Mouse (Mus musculus): ENCODE measurements at regions not wholly inside any gene's neighbourhood (a gene's known extent, or its start where the extent isn't known, plus 50 kb on each side); places are given as distances from the start of the nearest gene placed in this dataset.

DNA sequence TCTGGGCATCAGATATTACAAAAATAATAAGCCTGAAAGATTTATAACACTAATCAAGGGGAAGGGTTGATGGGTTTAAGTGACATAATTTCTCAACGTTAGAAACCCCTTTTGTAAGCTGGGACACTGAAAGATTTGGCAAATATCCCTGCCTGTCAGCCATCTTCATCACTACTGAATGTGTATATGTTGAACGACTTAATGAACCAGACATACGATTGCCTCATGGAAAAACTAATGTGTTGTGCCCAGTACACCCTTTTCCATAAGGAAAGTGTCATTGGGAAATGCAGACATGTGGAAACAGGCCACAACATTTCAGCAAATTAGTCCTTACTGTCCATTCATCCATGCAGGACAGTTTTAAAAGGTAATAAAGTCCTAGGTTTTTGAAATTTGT, 240.7 kb upstream of the Prep start:
- in situ Hi-C loops (cut with MboI, MseI), result no loop called here

DNA sequence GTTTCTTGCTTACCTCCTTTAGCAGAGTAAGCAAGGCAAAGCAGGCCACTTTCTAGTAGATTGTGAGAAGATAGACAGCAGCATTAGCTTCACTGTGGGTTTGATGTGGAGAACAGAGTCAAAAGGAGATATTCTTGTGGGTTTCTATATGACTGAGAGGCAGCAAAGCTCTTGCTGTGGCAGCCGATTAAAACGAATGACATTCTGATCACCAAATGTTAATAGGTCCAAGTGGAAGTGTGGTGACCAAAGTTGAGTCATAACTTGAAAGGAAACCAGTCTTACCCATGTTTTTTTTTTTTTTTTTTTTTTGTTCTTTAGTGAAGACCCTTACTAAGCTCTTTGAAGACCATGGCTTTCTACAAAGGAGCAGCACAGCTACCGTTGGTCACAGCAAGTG, 245.3 kb upstream of the Prep start:
- in situ Hi-C loops (cut with MboI, MseI), result no loop called here

GRCm38 (mm10) chr10:44820379-44820778, 246.6 kb upstream of the Prep start:
- in situ Hi-C loops (cut with MboI, MseI), result no loop called here

DNA sequence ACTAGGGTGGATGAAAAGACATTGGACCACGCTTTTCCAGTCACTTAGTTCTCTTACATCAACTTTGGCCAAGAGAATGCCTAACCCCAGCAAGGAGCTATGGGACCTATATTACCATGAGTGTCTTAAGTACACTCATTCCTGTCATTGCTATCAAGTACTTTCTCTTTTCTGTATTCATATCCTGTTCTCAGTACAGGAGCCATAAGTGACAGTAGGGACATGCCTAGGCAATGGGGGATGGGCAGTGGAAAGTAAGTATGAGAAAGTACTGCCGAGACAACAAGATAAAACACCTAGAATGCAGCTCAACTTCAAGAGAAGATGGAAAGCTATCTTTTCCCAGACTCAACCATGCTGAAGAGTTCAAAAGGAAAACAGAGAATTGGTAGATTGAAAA, 247.6 kb upstream of the Prep start:
- in situ Hi-C loops (cut with MboI, MseI), result no loop called here

DNA sequence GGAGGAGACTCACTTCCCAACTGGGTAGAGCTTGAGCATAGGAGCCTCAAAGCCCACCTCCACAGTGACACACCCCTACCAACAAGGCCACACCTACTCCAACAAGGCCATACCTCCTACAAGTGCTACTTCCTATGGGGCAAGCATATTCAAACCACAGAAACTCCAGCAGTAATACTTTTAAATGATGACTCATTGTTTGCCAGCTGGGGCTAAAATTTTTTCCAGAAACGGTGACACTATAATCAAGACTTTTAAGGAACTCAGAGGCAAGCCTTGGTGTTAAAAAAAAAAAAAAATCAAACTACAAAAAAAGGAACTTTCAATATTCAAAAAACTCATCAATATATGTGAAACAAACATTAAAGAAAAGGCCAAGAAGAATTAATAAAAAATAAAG, 248.4 kb upstream of the Prep start:
- in situ Hi-C loops (cut with MboI, MseI), result no loop called here

DNA sequence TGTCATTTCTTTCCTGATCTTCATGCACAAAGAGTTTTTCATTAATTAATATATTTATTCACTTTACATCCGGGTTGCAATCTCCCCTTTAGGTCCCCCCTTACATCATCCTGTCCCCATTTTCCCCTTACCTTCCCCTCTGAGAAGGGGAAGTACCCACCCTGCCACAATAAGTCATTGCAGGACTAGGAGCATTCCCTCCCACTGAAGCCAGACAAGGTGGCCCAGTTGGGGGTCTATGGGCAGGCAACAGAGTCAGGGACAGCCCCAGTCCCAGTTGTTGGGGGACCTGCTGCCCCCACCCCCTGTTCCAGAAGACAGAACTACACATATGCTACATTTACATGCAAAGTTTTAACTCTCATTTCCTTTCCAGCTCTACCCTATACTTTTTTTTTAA, 267.9 kb upstream of the Prdm1 start:
- in situ Hi-C loops (cut with MboI, MseI), result no loop called here

DNA sequence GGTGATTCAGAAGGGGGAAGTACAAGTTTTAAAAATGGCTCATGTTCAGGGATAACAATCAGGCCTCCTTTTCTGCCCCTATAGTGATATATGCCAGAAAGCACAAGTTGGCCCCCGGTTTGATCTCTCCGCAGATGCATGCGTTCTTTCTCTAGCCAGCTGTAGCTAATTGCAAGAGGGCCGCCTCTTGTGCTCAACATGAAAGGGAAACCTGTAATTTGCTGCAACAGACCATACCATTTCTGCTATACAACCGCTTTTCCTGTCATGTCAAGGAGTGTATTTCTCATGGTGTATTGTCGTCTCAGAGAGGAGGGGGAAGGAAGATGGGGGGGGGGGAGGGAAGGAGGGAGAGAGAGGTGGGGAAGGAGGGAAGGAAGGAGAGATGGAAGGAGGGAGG, 257.1 kb upstream of the Prdm1 start:
- in situ Hi-C loops (cut with MboI, MseI), result no loop called here

- in situ Hi-C loops (cut with MboI, MseI), result no loop called here
These were observed 252.2 kb upstream of the Prdm1 start for GRCm38 (mm10) chr10:44780381-44780958.

DNA sequence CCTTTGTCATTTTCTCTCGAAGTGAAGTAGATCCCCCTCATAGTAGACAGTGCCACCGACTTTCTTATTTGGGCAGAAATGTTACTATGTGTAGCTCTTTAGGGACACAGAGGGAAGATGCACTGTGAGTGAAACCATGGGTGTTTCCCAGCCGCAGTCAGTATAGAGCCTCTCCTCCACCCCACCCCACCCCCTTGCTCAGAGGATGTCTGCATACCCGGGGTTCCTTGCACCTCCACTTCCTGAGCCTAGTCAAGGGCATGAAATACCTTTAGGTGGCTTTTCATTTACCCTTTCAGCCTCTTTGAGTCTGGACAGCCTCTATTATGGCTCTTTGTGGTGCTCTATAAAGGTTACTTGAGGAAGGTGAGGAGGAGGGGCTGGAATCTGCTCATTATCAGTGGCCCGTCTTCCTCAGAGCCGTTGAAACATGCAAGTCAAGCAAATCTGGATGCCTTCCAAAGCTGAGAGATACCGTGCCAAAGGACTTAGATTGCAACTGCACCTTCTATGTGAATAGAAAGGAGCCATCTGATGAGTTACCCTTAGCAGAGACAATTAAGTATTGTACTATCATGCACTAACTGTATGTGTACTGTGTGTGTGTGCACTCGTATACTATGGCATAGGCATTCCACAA, 251.4 kb upstream of the Prdm1 start:
- in situ Hi-C loops (cut with MboI, MseI), result no loop called here

DNA sequence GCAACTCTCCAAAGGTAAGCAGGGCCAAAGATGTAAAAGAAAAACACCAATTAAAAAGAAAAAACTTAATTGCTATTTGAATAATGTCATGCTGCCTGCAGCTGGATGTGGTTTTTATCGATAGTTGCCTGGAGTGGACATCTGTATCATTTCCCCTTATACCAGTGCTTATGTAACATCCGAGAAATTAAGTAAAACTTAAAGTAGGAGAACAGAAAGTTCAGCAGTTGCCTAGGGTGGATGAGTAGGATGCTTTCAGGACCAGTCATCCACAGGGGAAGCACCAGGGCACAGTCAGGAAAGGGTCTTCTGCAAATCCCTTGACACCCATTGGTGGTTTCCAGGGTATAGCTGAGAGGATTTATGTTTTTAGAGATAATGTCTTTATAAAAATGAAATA, 248.9 kb upstream of the Prdm1 start:
- in situ Hi-C loops (cut with MboI, MseI), result no loop called here

- in situ Hi-C loops (cut with MboI, MseI), result no loop called here
These were observed 247.9 kb upstream of the Prdm1 start for GRCm38 (mm10) chr10:44776175-44776574.

GRCm38 (mm10) chr10:44765527-44765926, 237.2 kb upstream of the Prdm1 start:
- in situ Hi-C loops (cut with MboI, MseI), result loop anchor here (10.0 kb wide), 1 partner anchor 441 kb away; no protein-coding TSS in a partner anchor

GRCm38 (mm10) chr10:44763102-44763501, 234.8 kb upstream of the Prdm1 start:
- in situ Hi-C loops (cut with MboI, MseI), result loop anchor here (10.0 kb wide), 1 partner anchor 438 kb away; no protein-coding TSS in a partner anchor

GRCm38 (mm10) chr10:44762068-44762467, 233.8 kb upstream of the Prdm1 start:
- in situ Hi-C loops (cut with MboI, MseI), result loop anchor here (10.0 kb wide), 1 partner anchor 437 kb away; no protein-coding TSS in a partner anchor

- in situ Hi-C loops (cut with MboI, MseI), result loop anchor here (10.0 kb wide), 1 partner anchor 437 kb away; no protein-coding TSS in a partner anchor
These were observed 233.0 kb upstream of the Prdm1 start for GRCm38 (mm10) chr10:44761324-44761723.

- in situ Hi-C loops (cut with MboI, MseI), result no loop called here
These were observed 227.2 kb upstream of the Prdm1 start for GRCm38 (mm10) chr10:44755355-44755957.

- in situ Hi-C loops (cut with MboI, MseI), result no loop called here
These were observed 226.6 kb upstream of the Prdm1 start for GRCm38 (mm10) chr10:44754930-44755329.

DNA sequence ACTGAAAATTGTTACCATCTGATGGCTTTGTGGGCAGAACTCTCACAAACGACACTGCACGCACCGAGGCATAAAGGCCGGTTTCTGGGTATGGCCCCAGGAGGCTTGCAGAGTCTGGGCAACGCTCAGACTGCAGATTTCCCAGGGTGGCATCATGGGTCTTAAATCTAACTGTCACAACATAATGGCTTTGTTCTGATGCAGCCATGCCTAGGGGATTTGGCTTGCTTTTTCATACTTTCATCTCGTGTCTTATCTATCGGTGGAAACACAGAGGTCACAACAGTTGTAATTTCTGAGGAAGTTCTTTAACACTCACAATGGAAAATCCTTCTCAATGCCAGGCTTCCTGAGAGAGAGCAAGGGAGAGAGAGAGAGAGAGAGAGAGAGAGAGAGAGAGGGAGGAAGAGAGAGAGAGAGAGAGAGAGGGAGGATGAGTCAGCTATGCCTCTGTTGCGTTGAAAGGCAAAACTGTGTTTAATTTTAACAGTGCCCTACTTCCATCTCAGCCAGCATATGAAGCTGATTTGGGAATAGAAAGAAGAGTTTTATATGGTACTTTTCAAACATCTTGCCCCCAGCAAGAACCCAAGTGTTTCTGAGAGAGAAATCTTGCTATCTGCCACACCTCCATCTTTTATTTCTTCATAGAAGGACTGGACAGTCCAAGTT, 224.6 kb upstream of the Prdm1 start:
- in situ Hi-C loops (cut with MboI, MseI), result no loop called here

GRCm38 (mm10) chr10:44751061-44751460, 222.8 kb upstream of the Prdm1 start:
- in situ Hi-C loops (cut with MboI, MseI), result no loop called here

DNA sequence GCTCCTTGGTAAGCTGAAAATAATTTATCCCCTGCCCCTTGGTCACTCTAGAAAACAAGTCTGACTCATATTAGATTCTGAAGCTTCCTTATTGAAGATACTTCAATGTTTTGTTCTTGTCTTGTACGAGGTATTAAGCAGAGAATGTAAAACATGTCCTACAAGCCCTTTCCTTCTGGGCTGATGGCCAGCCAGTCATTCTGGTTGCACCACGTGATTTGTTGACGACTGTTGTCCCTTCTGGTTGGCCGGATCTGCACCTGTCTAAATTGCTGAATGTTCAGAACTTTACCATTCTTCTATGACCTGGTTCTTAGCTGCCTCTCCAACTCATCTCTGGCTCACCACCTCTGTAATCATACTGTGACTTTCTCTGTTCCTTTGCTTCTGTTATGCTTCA, 220.9 kb upstream of the Prdm1 start:
- in situ Hi-C loops (cut with MboI, MseI), result no loop called here

DNA sequence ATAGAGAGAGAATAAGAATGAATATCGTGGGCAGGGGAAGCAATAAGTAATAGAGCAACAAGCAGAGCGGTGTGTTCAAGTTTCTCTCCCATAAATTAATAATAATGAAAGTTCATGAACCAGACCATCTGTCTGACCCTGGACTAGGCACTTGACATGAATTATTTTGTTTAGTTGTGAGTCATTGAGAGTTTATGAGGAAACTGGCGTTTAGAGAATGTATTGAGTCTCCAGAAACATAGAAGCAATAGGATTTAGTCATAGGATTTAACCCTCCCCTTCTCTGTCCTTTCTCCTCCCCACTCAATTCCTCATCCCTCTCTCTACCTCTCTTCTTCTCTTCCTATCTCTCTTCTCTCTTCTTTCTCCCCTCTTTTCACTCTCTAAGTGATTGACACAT, 219.1 kb upstream of the Prdm1 start:
- in situ Hi-C loops (cut with MboI, MseI), result no loop called here

DNA sequence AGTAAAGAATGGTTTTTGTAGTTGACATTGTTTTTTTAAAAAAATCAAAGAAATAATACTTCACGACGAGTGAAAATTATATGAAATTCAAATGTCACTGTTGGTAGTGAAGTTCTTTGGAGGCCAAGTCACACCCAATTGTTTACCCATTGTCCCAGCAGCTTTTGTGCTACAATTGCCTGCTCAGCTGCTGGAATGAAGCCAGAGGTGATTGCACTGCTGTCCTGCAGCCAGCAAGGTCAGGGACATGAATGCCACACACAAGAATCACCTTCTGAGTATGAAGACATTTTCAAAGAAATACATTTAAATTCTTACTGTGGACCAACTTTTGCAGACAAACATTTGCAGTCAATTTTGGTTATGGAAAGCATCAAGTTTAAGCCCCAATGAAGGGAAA, 215.9 kb upstream of the Prdm1 start:
- in situ Hi-C loops (cut with MboI, MseI), result no loop called here

DNA sequence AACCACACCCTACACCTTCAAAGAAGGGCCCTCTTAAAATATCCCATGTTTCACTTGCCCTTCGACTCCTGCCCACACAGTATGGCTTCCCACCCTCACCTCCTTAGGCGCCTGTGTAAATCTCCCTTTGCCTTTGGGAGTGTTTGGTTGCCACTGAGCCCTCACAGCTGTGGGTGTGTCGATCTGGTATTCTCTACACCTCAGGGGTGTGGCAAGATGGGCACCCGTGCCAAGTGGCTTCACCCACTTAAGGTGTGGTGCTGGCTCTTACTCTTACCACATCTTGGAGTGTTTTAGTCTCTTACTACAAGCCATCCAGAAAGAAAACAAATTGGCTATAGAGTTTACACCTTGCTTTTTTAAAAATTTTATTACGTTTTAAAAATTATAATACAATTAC, 205.3 kb upstream of the Prdm1 start:
- in situ Hi-C loops (cut with MboI, MseI), result no loop called here

Measured in T-helper 1 cell (primary cell).